Mouse (Mus musculus): ENCODE measurements around the gene Xpc. TPM values are rescaled to one million over a fixed set of nuclear protein-coding genes. Genes with fewer than 3 reads are reported as not detected.

Gene Xpc
- polyA plus RNA-seq, 1 experiment from 2014 or later = 27.3 TPM

DNA sequence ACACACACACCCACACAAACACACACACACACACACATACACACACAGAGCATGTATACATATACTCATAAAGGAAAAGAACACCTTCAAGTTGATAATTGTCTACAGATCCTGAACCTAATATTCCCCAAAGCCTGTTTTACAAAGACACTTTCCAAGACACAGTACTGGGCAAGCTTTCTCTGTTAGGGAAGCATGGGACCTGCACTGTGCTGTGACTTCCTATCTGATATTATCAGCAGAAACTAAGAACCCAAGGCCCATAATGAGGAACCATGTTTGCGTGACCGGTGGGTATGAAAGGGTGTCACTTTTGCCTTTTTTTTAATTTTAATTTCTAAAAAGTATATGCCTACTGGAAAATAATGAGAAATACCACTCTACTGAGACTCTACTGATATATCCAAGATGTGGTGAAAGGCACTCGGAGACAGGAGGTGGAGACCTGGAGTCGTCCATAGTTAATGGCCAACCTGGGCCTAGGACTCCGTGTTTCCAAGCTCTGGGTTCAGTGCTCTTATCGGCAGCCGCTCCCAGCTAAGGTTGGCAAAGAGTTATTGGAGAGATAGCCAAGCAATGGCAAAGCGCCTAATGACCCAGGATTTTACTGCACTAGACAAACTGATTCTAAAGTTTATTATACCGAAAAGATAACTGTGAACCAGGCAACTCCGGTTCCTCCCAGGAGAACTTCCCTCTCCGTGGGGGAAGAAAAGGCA, 20.5 kb upstream of the Xpc start:
- Histone ChIP-seq H3K4me1 (peaks cover 20% of the 10 kb centered on the region), H3K9me3 (no peaks in the 10 kb centered on the region), H3K27ac (replicated peaks) (no peak overlapping the region), H3K36me3 (replicated peaks) (no peaks in the 10 kb centered on the region), H3K27me3 (replicated peaks; ENCODE audit: low read depth, poor library complexity, severe bottlenecking) (no peaks in the 10 kb centered on the region), H3K4me3 (no peak overlapping the region)
- DNase-seq (ENCODE audit: low spot score) = no peak
- WGBS = 92% methylated on average over 11 of the region's 11 CpGs

DNA sequence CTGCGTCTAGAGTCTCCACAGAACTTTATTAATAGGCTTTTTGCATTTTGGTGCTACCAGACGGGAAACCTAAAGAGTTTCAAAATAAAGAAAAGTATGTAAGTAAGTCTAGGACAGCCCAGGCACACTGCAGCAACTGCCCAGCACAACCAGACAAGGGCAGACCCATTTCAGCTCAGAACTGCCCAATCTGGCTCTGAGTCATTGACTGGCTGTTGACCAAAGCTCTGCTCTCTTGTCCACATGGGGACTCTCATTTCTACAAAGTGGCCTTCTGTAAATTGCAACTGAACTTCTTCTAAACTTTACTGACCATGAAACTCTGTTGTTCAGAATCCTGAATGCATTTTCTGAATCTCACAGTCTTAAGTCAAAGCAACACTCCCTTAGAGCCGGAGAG, 19.5 kb upstream of the Xpc start:
- H3K4me3 ChIP-seq = no peak overlapping the region
- no peaks in the 10 kb centered on the region for H3K36me3 ChIP-seq (replicated peaks)
- H3K4me1 ChIP-seq = peaks cover 18% of the 10 kb centered on the region
- no peaks in the 10 kb centered on the region for H3K27me3 ChIP-seq (replicated peaks; ENCODE audit: low read depth, poor library complexity, severe bottlenecking)
- H3K9me3 ChIP-seq = no peaks in the 10 kb centered on the region
- H3K27ac ChIP-seq (replicated peaks) = no peak overlapping the region
- DNase-seq (ENCODE audit: low spot score) = no peak
- WGBS = 81% methylated on average over 3 of the region's 3 CpGs

DNA sequence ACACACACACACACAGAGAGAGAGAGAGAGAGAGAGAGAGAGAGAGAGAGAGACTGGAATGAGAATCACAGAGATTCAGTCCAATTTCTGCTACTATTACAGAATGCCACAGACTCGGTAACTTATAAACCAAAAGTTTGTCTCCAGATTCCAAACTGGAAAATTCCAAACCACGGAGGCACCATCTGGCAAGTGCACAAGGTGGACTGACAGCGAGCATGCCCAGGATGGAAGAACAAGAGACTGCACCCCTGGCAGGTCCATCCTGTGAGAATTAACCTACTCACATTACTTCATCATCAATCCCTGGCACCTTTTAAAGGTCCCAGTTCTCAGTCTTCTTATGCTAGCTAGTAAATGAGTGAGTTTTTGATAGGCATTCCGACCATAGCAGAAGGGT, 18.6 kb upstream of the Xpc start:
- 84% methylated on average over 4 of the region's 4 CpGs for WGBS
- H3K27ac ChIP-seq (replicated peaks) = no peak overlapping the region

DNA sequence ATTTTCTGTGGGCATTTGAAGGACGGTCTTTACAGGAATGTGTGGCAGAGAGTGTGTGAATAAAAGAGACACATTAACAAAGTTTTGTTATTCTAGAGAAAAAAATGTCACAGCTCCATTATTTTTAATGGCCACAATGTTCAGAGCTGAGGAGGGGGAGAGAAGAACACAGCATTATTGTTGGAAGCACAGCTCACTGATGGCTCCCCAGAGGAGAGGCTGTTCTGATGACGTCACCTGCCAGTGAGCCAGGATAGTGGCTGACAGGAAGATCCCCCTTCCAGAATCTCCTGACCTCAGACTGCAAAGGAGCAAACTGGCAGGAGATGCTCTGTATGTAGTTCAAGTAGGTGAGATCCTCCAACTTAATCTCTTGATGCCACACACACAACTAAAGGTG, 18.1 kb upstream of the Xpc start:
- no peak for DNase-seq (ENCODE audit: low spot score)
- 52% methylated on average over 2 of the region's 2 CpGs for WGBS

More for the DNA sequence above, 18.6 kb upstream of the Xpc start:
- H3K36me3 ChIP-seq (replicated peaks) = peaks cover 6% of the 10 kb centered on the region; the same call in 1 of the 2 replicates
- H3K4me1 ChIP-seq = peaks cover 18% of the 10 kb centered on the region
- no peaks in the 10 kb centered on the region for H3K27me3 ChIP-seq (replicated peaks; ENCODE audit: low read depth, poor library complexity, severe bottlenecking)
- H3K9me3 ChIP-seq = no peaks in the 10 kb centered on the region
- no peak overlapping the region for H3K4me3 ChIP-seq
- no peak for DNase-seq (ENCODE audit: low spot score)

DNA sequence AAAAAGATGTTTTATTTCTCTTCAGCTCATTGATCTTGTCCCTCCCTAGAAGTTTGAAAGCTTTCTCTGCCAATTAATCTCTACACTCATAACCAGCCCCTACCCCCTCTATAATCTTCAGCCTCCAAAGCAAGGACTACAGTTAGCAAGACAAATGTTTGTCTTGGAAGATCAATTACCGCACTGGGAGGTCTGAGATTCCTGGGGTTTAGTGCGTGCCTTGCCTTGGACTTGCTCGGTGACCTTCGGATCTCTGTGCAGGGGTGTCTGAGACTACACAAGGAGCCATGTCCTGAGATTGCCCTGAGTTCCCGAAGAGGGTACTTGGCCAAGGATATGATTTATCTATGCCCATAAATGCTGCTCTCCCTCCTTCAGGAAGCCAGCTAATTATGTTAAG, 17.7 kb upstream of the Xpc start:
- Histone ChIP-seq H3K27ac (replicated peaks) (no peak overlapping the region), H3K36me3 (replicated peaks) (peaks cover 14% of the 10 kb centered on the region), H3K9me3 (no peaks in the 10 kb centered on the region), H3K4me1 (peaks cover 19% of the 10 kb centered on the region), H3K4me3 (no peak overlapping the region), H3K27me3 (replicated peaks; ENCODE audit: low read depth, poor library complexity, severe bottlenecking) (no peaks in the 10 kb centered on the region)
- DNase-seq (ENCODE audit: low spot score) = peak; percentile 38
- whole genome bisulfite sequencing = 53% methylated on average over 5 of the region's 5 CpGs

More for the DNA sequence above, 18.1 kb upstream of the Xpc start:
- Histone ChIP-seq H3K4me3 (no peak overlapping the region), H3K36me3 (replicated peaks) (peaks cover 9% of the 10 kb centered on the region), H3K9me3 (no peaks in the 10 kb centered on the region), H3K27me3 (replicated peaks; ENCODE audit: low read depth, poor library complexity, severe bottlenecking) (no peaks in the 10 kb centered on the region), H3K4me1 (peaks cover 18% of the 10 kb centered on the region), H3K27ac (replicated peaks) (no peak overlapping the region)

DNA sequence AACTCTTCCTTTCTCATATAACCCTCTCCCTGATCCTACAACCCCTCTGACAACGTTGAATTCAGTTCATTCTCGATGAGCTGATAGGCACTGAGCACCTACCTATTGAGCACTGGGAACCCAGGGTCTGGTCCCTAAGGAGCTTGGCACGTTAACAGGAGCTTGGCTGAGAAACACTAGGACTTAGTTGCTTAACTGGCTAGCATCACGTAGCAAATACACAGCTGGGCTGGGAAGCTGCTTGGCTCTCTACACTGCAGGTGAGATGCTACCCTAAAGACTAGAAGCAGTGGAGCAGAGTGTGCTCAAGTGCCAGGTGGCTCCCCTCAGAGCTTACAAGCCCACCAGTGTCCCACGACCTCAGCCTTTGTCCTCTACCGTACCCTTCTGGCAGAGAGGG, 17.0 kb upstream of the Xpc start:
- Histone ChIP-seq H3K36me3 (replicated peaks) (peaks cover 17% of the 10 kb centered on the region), H3K27ac (replicated peaks) (peak overlapping the region; percentile 52), H3K27me3 (replicated peaks; ENCODE audit: low read depth, poor library complexity, severe bottlenecking) (no peaks in the 10 kb centered on the region), H3K9me3 (no peaks in the 10 kb centered on the region), H3K4me1 (peaks cover 21% of the 10 kb centered on the region), H3K4me3 (no peak overlapping the region)
- WGBS = 68% methylated on average over 6 of the region's 6 CpGs
- DNase-seq (ENCODE audit: low spot score) = peak; percentile 34

DNA sequence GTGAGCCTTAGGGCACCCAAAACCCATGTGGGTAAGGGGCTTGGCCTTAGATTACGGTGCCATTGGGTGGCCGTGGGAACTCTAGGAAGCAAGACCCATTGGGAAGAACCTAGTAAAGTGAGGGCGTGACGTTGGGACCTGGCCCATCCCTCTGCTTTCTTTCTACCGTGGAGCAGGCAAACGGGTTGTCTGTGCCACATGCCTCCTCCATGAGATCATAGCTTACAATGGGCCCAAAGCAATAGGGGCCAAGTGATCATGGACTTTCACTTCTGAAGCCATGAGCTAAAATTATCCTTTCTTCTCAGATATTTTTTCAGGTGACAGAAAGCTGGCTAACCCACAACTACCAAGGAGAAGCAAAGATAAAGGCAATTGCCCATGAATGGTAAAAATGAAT, 15.6 kb upstream of the Xpc start:
- WGBS = 90% methylated on average over 6 of the region's 6 CpGs
- H3K4me1 ChIP-seq = peaks cover 21% of the 10 kb centered on the region
- no peak for DNase-seq (ENCODE audit: low spot score)
- H3K4me3 ChIP-seq = no peak overlapping the region
- H3K9me3 ChIP-seq = no peaks in the 10 kb centered on the region
- H3K27ac ChIP-seq (replicated peaks) = no peak overlapping the region
- no peaks in the 10 kb centered on the region for H3K27me3 ChIP-seq (replicated peaks; ENCODE audit: low read depth, poor library complexity, severe bottlenecking)
- H3K36me3 ChIP-seq (replicated peaks) = peaks cover 17% of the 10 kb centered on the region

DNA sequence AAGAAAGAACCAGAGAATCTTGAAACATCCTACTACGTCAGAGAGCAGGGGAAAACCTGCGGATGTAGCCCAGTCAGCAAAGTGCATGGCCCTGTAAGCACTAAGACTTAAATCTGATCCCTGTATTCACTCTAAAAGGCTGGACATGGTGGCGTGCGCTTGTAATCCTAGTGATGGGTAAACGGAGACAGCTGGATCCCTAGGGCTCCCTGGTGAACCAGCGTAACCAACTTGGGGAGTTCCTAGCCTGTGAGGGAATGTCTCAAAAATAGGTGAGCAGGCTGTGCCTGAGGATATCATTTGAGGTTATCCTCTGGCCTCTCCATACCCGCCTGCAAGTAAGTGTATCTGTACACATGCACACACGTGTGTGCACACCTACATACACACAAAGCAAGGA, 15.0 kb upstream of the Xpc start:
- DNase-seq (ENCODE audit: low spot score) = no peak
- H3K27ac ChIP-seq (replicated peaks) = no peak overlapping the region
- no peaks in the 10 kb centered on the region for H3K27me3 ChIP-seq (replicated peaks; ENCODE audit: low read depth, poor library complexity, severe bottlenecking)
- peaks cover 18% of the 10 kb centered on the region for H3K36me3 ChIP-seq (replicated peaks)
- H3K4me3 ChIP-seq = no peak overlapping the region
- no peaks in the 10 kb centered on the region for H3K9me3 ChIP-seq
- 90% methylated on average over 8 of the region's 8 CpGs for WGBS
- peaks cover 21% of the 10 kb centered on the region for H3K4me1 ChIP-seq

- Histone ChIP-seq H3K27ac (replicated peaks) (0 out of 2 replicates have a peak overlapping the region, but pooled peaks have one; percentile 15), H3K36me3 (replicated peaks) (peaks cover 42% of the 10 kb centered on the region), H3K27me3 (replicated peaks; ENCODE audit: low read depth, poor library complexity, severe bottlenecking) (no peaks in the 10 kb centered on the region), H3K4me3 (no peak overlapping the region), H3K9me3 (no peaks in the 10 kb centered on the region), H3K4me1 (peaks cover 13% of the 10 kb centered on the region)
- WGBS = 83% methylated on average over 7 of the region's 7 CpGs
- DNase-seq (ENCODE audit: low spot score) = no peak
Observed at GRCm38 (mm10) chr6:91528265-91528664, 12.6 kb upstream of the Xpc start.

DNA sequence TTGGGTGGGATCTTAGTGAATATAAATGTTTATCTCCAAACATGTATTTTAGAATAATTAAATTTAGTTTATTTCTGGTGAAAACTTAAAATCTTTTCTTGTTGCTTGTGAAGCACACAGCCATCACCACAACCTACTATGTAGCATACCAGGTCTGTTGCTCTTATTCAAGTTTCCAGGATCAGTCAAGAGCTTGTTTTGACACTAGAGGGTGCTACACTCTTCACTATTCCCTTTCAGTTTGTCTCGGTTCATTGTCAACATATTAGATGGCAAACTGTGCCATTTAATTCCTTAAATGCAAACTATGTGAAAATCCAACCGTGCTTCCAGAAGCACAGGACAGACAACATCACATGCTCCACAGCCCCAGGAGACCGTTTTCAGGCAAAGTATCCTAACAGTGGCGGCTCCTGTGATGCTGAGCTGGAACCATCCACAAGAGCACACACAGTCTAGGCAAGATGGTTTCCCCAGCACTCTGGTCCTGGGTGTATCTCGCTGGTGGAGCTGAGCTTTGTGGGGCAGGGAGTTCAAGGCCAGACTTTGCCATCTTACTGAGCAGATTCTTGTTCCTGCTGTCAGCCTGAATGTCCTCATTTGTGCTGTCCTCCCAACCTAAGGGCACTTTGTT, 11.7 kb upstream of the Xpc start:
- H3K4me1 ChIP-seq = peaks cover 4% of the 10 kb centered on the region; the same call in 1 of the 2 replicates
- H3K27ac ChIP-seq (replicated peaks) = 0 out of 2 replicates have a peak overlapping the region, but pooled peaks have one; percentile 19
- 57% methylated on average over 5 of the region's 5 CpGs for WGBS
- no peaks in the 10 kb centered on the region for H3K9me3 ChIP-seq
- peaks cover 51% of the 10 kb centered on the region for H3K36me3 ChIP-seq (replicated peaks)
- DNase-seq (ENCODE audit: low spot score) = no peak
- no peak overlapping the region for H3K4me3 ChIP-seq
- H3K27me3 ChIP-seq (replicated peaks; ENCODE audit: low read depth, poor library complexity, severe bottlenecking) = no peaks in the 10 kb centered on the region

DNA sequence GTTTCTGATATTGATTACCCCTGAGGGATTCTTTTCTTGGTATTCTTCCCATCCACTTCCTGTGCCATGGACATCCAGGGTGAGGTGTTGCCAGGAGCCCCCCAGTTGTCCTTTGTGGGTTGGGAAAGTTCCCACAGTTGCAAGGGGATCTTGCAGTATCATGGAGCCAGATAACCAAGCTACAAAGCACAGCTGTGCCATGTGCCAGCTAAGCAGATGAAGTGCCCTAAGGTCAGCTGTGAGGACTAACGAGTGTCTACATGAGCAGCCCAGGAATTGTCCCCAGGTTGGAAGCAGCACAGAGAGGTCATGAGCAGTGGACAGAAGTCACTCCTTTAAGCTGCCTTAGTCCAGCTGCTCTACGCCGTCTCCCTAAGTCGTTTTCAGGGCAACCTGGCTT, 9.9 kb upstream of the Xpc start:
- H3K9me3 ChIP-seq = no peaks in the 10 kb centered on the region
- peaks cover 69% of the 10 kb centered on the region for H3K36me3 ChIP-seq (replicated peaks)
- H3K27ac ChIP-seq (replicated peaks) = no peak overlapping the region
- no peak overlapping the region for H3K4me3 ChIP-seq
- H3K27me3 ChIP-seq (replicated peaks; ENCODE audit: low read depth, poor library complexity, severe bottlenecking) = no peaks in the 10 kb centered on the region
- DNase-seq (ENCODE audit: low spot score) = no peak
- H3K4me1 ChIP-seq = 0 out of 2 replicates have a peak, but pooled peaks cover 3% of the 10 kb centered on the region
- 75% methylated on average over 4 of the region's 4 CpGs for WGBS

- H3K4me1 ChIP-seq = 0 out of 2 replicates have a peak, but pooled peaks cover 3% of the 10 kb centered on the region
- 94% methylated on average over 5 of the region's 5 CpGs for WGBS
- peaks cover 79% of the 10 kb centered on the region for H3K36me3 ChIP-seq (replicated peaks)
Observed at GRCm38 (mm10) chr6:91522816-91523215, 7.1 kb upstream of the Xpc start.

DNA sequence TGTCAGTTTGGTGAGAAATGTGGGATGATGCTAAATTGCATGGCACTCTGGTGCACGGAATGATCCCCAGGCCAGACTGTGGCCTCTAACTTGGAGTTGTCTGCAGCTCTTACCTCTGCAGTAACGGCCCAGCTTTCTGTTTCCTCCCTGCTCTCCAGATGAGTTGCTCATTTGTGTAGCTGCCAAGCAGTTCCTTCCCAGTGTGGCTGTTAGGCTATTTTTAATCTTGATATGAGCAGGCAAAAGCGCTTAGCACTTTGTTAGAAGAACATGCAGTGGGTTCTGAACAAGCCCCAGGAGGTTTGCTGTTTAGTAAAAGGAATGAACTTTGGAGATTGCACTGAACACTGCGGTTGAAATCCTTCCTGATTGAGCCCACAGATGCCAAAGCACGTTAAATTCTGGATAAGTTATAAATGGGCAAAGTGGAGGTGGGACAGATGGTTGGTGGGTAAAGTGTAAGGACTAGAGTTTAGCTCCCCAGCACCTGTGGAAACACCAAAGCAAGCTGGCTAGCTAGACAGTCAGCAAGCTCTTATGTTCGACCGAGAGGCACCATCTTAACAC, 2.8 kb upstream of the Xpc start:
- no peak for DNase-seq (ENCODE audit: low spot score)
- 94% methylated on average over 7 of the region's 7 CpGs for WGBS
- Histone ChIP-seq H3K27ac (replicated peaks) (no peak overlapping the region), H3K36me3 (replicated peaks) (peaks cover 65% of the 10 kb centered on the region), H3K27me3 (replicated peaks; ENCODE audit: low read depth, poor library complexity, severe bottlenecking) (no peaks in the 10 kb centered on the region), H3K4me3 (no peak overlapping the region), H3K4me1 (peaks cover 32% of the 10 kb centered on the region), H3K9me3 (no peaks in the 10 kb centered on the region)

More at GRCm38 (mm10) chr6:91522816-91523215, 7.1 kb upstream of the Xpc start:
- DNase-seq (ENCODE audit: low spot score) = no peak
- Histone ChIP-seq H3K27ac (replicated peaks) (no peak overlapping the region), H3K27me3 (replicated peaks; ENCODE audit: low read depth, poor library complexity, severe bottlenecking) (no peaks in the 10 kb centered on the region), H3K4me3 (no peak overlapping the region), H3K9me3 (no peaks in the 10 kb centered on the region)
